Mouse (Mus musculus): Measurements from ENCODE around the gene Slc16a12.

GRCm38 (mm10) chr19:34748992-34749391 lies 1.9 kb upstream of the Slc16a12 start:
- TF ChIP-seq CTCF (IDR thresholded peaks at IDR 0.05; ENCODE audit: control insufficient read depth, insufficient read depth, insufficient replicate concordance, low read depth, low read length) = no peak
- no peak for TF ChIP-seq POLR2A (IDR thresholded peaks at IDR 0.05; ENCODE audit: control insufficient read depth, low read depth, low read length)
